Mouse (Mus musculus): ENCODE results near the gene Orm3.
A peak's percentile ranks its signal among the peaks of the same experiment; 100 is the strongest.

Gene Orm3

DNA sequence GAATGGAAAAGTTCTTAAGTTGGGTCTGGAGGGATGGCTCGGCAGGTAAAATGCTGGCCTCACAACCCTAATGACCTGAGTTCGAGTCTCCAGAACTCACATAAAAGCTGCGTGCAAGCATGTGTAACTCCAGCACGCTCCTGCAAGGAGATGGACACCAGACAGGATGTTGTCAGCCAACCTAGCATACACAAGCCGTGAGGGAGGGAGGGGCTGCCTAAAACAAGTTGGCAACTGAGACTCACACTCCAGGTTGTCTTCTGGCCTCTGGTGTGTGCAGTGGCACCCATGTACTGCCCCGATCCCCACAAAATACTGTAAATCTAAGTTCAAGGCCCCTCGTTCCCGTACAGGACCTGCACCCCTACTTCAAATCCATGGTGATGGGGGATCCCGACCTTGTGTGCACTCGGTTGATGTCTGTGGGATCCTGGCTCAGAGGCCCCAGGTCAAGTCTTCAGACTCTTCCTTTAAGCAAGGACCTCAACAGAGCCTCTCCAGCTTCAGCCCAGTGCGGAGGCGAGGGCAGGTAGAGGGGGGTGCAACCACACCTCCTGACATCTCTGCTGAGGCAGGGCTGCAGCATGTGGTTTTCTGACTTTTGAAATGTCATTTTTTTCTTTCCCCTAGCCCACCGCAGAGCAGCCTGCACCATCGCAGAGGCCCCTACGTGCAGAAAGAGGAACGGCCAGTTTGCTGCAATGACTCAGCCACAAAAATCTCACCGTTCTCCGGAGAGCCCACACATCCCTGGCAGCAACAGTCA lies 44.8 kb downstream of the Orm3 start:
- peak; percentile 78 for DNase-seq (ENCODE audit: extremely low read depth, insufficient read length, low spot score)

DNA sequence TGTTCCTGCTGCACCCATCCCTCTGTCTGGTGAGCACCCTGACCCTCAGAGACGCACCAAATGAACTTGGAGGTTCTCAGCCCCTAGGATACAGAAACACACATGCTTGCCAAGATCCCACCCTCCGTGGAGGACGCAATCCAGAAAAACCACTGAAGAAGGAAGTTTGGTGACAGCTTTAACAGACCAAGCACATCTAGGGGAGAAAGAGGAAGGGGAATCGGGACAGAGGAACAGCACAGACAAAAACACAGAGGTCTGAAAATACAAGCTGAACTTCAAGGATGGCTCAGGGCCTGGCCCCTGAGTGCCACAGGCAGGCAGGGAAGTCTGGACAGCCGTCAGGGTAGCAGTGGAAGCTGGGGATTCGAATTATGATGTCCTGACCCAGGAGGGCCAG lies 45.7 kb downstream of the Orm3 start:
- DNase-seq (ENCODE audit: extremely low read depth, insufficient read length, low spot score) = no peak

DNA sequence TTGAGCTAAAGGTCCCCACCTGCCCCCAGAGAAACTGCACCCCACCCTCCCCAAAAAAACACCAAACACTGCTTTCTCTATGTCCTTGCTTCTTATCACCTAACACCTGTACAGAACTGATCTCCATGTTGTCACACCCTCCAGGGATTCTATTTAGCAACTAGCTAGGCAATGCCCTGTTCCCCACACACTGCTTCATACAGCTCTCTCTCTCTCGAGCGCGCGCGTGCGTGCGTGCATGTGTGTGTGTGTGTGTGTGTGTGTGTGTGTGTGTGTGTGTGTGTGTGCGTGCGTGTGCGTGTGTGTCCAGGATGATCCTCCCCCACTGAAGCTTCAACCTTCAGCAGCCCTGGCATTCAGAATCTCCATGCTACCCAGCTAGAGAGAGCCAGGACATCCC lies 46.1 kb downstream of the Orm3 start:
- DNase-seq (ENCODE audit: extremely low read depth, insufficient read length, low spot score) = no peak

DNA sequence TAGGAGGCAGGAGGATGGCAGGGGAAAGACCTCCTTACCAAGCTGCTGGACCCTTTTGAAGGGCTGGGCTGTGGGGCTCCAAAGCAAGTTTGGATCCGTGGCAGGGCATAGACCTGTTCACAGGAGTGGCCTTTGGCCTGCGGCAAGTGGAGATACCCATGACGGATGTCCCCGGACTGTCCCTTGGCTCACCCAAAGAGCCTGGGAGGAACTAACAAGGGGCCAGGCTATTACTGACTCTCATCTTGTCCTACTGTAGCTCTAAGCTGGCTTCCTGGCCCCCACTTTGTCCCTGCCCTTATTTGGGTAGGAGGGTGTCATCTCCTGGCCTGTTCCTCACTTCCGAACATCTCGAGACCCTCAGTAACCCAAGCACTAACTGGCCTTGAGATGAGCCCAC lies 46.6 kb downstream of the Orm3 start:
- DNase-seq (ENCODE audit: extremely low read depth, insufficient read length, low spot score) = no peak

DNA sequence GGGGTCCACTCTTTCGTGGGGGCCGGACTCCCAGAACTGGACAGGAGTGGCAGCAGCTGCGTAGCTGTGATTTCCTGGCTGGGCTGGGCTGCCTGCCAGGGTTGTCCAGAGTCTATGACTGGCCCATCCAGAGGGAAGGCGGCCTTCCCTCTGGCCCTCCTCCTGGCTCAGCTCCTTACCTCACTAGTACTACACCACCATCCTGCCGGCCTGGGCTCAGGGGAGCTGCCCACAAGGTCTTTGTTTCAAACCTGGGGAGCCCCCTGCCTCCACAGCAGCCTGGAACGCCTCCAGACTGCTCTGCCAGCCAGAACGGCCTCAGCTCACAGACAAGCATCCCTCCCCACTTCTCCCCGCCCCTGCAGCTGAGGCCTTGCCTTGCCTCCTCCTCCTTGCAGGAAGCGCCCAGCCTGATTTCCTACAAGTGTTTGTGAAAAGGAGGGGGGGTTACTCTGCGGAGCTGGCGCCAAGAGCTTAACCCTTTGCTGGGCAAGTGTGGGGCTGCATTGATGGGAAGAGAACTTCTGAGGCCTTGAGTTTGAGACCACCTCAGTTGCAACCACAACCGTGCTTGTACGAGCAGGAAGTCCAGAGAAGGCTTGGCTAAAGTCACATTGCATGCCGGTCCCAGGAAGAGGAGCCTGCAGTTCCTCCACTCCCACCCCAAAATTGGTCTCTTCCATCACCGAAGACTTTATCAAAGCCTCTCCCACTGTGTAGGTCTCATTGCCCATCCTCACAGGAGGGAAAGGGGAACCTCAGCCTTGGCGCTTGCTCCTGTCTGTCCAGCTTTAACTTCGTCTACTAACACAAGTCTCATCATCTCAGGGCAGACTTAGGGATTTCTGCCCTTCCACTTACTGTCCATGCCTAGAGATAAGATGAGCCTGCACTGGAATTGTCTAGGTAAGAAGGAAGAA lies 47.3 kb downstream of the Orm3 start, which contains the start of gene Akna:
Akna (minus strand) TSS at position 315 of the 920 bp plus-strand sequence.
- peak; percentile 96 for DNase-seq (ENCODE audit: extremely low read depth, insufficient read length, low spot score)

DNA sequence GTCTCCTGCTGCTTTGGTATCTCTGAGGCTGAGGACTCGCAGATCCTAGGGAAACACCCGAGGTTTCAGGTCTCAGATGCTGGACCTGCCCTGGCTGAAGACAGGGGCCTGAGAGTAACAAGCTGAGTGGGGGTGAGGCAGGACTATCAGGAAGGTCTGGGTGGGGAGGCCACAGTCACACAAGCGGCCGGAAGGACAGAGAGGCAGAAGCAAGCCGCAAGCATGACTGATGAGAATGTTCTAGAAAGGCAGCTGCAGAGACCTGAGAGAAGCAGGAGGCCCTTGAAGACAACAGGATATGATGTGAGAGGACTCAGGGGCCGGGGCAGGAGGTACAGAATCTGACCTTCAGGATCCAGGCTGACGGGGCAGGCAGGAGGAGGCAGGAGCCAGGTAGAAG lies 48.2 kb downstream of the Orm3 start:
- no peak for DNase-seq (ENCODE audit: extremely low read depth, insufficient read length, low spot score)

DNA sequence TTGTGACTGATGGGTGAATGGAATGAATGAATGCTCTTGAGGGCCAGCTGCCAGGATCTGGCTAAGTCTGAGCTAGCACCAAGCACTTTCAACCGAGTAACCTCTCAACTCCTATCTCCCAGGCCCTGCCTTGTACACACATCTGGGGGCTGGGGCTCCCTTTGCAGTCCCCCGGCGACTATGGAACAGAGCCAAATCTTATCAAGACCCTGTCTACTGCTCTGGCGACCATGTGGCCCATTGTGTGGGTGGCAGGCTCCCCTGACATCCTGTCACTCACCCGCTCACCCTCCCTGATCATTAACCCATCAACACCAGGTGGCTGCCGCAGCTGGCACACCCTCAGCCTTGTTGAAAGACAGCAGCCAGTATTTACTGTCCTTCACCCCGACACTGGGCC lies 49.1 kb downstream of the Orm3 start:
- no peak for DNase-seq (ENCODE audit: extremely low read depth, insufficient read length, low spot score)

DNA sequence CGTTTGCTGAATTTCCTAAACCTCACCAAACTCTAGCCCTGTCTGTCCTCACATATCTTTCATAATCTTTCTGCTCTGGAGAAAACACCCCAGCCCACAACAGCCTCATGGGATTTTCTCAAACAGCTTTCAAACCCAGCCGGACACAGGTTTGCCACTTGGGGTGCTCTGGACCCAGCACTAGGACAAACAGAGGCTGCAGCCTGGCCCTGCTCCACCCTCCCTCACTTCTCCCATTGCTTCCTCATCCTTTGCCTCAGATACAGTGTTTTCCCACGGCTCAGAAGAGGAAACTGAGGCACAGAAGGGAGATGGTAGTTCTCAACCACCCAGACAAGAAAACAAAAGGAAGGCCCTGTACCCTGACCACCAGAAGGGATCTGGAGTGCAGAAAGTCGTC lies 49.7 kb downstream of the Orm3 start:
- DNase-seq (ENCODE audit: extremely low read depth, insufficient read length, low spot score) = no peak

DNA sequence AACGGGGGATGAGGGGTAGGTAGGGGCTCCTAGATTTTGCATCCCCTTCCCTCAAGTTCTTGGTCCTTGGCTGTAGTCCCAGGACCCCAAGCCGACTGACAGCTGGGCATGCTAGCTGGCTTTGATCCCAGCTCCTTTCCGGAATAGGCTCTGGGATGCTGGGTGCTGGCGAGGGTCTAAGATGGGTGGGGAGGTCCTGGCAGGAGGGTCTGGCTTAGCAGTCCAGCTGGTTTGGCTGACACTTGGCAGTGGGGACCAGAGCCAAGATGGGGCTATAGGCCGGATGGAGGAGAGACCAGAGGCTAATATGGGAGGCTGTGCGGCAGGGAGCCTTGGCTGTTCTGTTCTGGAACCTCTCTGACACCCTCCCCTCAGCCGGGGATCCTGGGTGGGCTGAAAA lies 52.3 kb downstream of the Orm3 start:
- no peak for DNase-seq (ENCODE audit: extremely low read depth, insufficient read length, low spot score)

DNA sequence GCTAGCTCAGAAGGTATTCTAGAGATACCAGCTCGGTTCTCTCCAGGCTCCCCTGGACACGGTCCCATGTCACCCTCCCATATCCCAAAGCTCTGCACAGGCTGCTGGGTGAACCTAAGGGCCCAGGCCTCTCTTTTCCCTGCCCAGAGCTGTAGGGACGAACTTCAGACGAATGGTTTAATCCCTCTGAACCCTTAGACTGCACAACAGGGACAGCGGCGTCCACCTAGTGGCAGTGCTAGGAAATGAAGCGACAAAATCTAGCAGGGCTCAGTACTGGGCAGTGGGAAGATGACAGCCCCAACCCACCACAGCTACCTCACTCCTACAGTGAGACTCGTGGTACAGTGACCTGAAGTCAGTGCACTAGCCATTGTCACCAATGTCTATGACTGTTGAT lies 52.7 kb downstream of the Orm3 start:
- DNase-seq (ENCODE audit: extremely low read depth, insufficient read length, low spot score) = peak; percentile 46
